31 mouse cellular contexts compared by ENCODE assay signal in the genomic region with DNA sequence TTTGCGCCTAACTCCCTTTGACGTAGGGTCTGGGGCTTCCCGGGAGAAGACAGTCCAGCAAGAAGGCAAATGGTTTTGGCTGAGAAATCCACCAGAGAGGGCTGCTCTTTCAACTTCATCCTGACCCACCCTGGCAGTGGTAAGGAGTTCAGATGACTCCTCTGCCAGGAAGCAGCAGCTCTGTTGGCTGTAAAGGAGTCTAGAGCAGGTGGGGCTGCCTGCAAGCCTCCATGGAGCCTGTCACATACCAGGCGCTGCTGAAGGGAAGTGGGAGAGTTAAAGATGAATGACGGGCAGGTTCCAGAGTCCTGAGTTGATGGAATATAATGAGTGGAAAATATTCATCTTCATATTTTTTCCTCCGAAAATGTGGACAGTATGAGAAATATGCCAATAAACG. TPM values are rescaled to one million over a fixed set of nuclear protein-coding genes. Genes with fewer than 3 reads are reported as not detected.
"Had no signal": no experiment of that assay in that cellular context is flagged by ENCODE, and none has a peak within 500 bp of the region (broad histone marks: within the 10 kb centered on the region; RNA-seq: fewer than 3 reads in every experiment).

No protein-coding gene starts in this region.

- H3K27me3 ChIP-seq: heart, embryonic 13.5 days; heart, embryonic 15.5 days; hindbrain, embryonic 13.5 days; hindbrain, embryonic 15.5 days; kidney, embryonic 15.5 days; limb, embryonic 13.5 days; limb, embryonic 15.5 days; liver, embryonic 12.5 days had no signal

- DNase-seq: gastrocnemius, postnatal 14 days; gastrocnemius, postnatal 36 days; heart, adult 2 months; heart, postnatal 14 days; heart, postnatal 36 days; kidney, adult 11 months; kidney, adult 2 months; kidney, adult 9 months; kidney, postnatal 14 days; kidney, postnatal 36 days; layer of hippocampus, adult 9-11 months; layer of hippocampus, postnatal 36 days; left cerebral cortex, postnatal 4 days had no signal

- H3K4me1 ChIP-seq: hindbrain, embryonic 15.5 days; liver, embryonic 12.5 days had no signal

- ATAC-seq: hindbrain, postnatal 0 days; intestine, embryonic 16.5 days; liver, embryonic 12.5 days had no signal

- H3K9ac ChIP-seq: heart, embryonic 13.5 days; heart, embryonic 15.5 days; hindbrain, embryonic 13.5 days; hindbrain, embryonic 15.5 days; kidney, embryonic 15.5 days; limb, embryonic 13.5 days; limb, embryonic 15.5 days; liver, embryonic 12.5 days had no signal

- H3K9me3 ChIP-seq: heart, embryonic 13.5 days; heart, embryonic 15.5 days; hindbrain, embryonic 13.5 days; hindbrain, embryonic 15.5 days; kidney, embryonic 15.5 days; limb, embryonic 13.5 days; limb, embryonic 15.5 days; liver, embryonic 12.5 days had no signal

- H3K27ac ChIP-seq: heart, adult 2 months; heart, embryonic 13.5 days; heart, embryonic 15.5 days; hindbrain, embryonic 13.5 days; hindbrain, embryonic 15.5 days; hindbrain, postnatal 0 days; kidney, embryonic 15.5 days; kidney, postnatal 0 days; limb, embryonic 13.5 days; limb, embryonic 15.5 days; liver, embryonic 12.5 days had no signal

- H3K36me3 ChIP-seq: heart, embryonic 13.5 days; heart, embryonic 15.5 days; hindbrain, embryonic 15.5 days; limb, embryonic 13.5 days; limb, embryonic 15.5 days; liver, embryonic 12.5 days had no signal

- H3K4me2 ChIP-seq: heart, embryonic 11.5 days; heart, embryonic 13.5 days; heart, embryonic 15.5 days; hindbrain, embryonic 13.5 days; hindbrain, embryonic 15.5 days; kidney, embryonic 15.5 days; limb, embryonic 13.5 days; limb, embryonic 15.5 days; liver, embryonic 12.5 days had no signal

- H3K4me3 ChIP-seq: heart, adult 2 months; heart, embryonic 13.5 days; heart, embryonic 15.5 days; hindbrain, embryonic 13.5 days; hindbrain, embryonic 15.5 days; kidney, embryonic 15.5 days; limb, embryonic 13.5 days; limb, embryonic 15.5 days; liver, embryonic 12.5 days had no signal

RNA-seq across cellular contexts. Expression of a gene that starts 34.8 kb away (rescaled TPM):
- polyA plus RNA-seq: heart, embryonic 11.5 days; heart, embryonic 13.5 days; heart, embryonic 15.5 days; heart, postnatal 0 days; hindbrain, embryonic 11.5 days; hindbrain, embryonic 13.5 days; hindbrain, embryonic 15.5 days; hindbrain, postnatal 0 days; intestine, embryonic 14.5 days; kidney, embryonic 15.5 days; kidney, postnatal 0 days; large intestine, adult 2 months; limb, embryonic 11.5 days; limb, embryonic 13.5 days; limb, embryonic 15.5 days; liver, adult 2 months; liver, embryonic 12.5 days had no signal
